Mouse (Mus musculus): ENCODE results near the gene Frmd3. TPM values are rescaled to one million over a fixed set of nuclear protein-coding genes. Genes with fewer than 3 reads are reported as not detected.

Frmd3 gene
- total RNA-seq, 2 experiments from 2014 or later, result 0.11 to 0.18 TPM

DNA sequence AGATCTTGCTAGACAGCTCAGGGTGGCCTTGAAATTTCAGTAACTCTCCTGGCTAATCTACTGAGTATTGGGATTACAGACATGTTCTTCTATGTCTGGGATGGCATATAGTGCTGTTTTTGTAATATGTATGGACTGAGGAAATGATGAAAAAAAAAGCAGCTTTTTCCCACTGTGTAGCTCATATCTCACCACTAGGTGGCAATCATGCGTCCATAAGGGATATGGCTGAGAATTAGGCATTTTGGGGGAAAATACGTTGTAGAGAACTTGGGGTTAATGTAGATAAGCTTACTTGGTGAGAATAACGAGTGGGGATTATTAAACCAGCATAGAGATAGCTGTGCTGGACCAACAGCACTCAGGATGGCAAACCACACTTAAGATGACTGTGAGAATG lies 209.1 kb downstream of the Frmd3 start:
- Histone ChIP-seq H3K4me3 (no peak overlapping the region), H3K27ac (no peak overlapping the region)
- intact Hi-C loops (cut with DNase I), result no loop called here
- no peak for DNase-seq
- peak; percentile 68 for TF ChIP-seq CTCF (IDR thresholded peaks at IDR 0.05)

- peak; percentile 34; the same call in 1 of the 2 replicates for TF ChIP-seq CTCF (IDR thresholded peaks at IDR 0.05)
- intact Hi-C loops (cut with DNase I), result no loop called here
- no peak overlapping the region for H3K27ac ChIP-seq
- DNase-seq, result no peak
- no peak overlapping the region for H3K4me3 ChIP-seq
These were observed 211.0 kb downstream of the Frmd3 start for GRCm38 (mm10) chr4:74224210-74224609.

DNA sequence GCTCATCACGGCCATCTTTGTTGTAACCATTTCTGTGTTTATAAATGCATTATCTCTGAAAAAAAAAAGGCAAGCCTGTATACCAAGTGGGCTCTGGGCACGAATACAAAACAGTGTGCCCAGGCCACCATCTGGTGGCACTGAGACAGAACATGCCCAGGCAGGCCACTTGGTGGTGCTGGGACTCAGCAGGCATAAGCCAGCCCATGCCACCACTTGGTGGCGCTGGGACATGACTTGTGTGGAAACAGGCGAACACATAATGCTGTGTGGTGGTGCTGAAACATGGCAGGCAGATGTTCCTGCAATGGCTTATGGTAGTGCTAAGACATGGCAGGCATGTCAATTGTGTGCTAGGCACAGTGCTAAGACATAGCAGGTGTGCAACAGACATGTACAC lies 217.8 kb downstream of the Frmd3 start:
- TF ChIP-seq CTCF (IDR thresholded peaks at IDR 0.05), result 0 out of 2 replicates have a peak, but pooled peaks have one; percentile 3
- no peak overlapping the region for H3K4me3 ChIP-seq
- no peak overlapping the region for H3K27ac ChIP-seq
- intact Hi-C loops (cut with DNase I), result no loop called here
- DNase-seq, result no peak

GRCm38 (mm10) chr4:74231405-74231804 lies 218.2 kb downstream of the Frmd3 start:
- peak; percentile 33 for DNase-seq
- intact Hi-C loops (cut with DNase I), result no loop called here
- peak; percentile 67 for TF ChIP-seq CTCF (IDR thresholded peaks at IDR 0.05)
- no peak overlapping the region for H3K4me3 ChIP-seq
- no peak overlapping the region for H3K27ac ChIP-seq

DNA sequence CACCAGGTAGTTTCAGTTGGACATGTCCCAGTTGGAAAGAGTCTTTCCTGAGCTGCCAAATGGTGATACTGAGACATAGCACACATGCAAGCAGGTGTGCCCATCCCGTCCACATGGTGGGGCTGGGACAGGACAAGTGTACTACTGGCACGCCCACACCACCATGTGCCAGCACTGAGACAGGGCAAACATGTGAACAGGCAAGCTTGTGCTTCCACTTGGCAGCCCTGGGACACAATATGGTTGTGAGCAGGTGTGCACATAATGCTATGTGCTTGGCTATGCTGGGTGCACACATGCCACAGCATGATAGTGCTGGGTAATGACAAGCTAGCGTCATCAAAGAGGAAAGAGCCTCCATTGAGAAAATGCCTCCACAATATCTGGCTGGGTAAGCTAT lies 220.3 kb downstream of the Frmd3 start:
- Histone ChIP-seq H3K27ac (no peak overlapping the region), H3K4me3 (no peak overlapping the region)
- no peak for DNase-seq
- no peak for TF ChIP-seq CTCF (IDR thresholded peaks at IDR 0.05)
- intact Hi-C loops (cut with DNase I), result no loop called here

DNA sequence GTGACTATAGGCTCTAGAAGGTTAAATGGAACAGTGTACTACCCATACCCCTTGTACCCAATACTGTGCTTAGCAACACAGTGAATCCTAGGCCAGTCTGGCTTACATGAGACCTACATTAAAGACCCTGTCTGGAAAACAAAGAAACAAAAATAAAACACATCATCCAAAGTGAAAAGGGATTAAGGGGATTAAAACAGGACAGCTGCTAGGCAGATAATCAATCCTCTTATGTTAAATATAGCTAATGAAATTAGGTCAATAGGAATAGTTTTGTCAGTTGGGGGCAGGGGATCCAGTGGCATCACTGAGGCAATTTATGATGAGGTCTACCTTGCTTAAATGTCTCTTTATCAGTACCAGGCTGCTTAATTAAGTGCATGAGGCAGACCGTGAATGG lies 228.9 kb downstream of the Frmd3 start, which contains the start of gene Kdm4c:
TSS of gene Kdm4c (plus strand) at position 322 of the 400 bp plus-strand sequence.
- no peak for TF ChIP-seq CTCF (IDR thresholded peaks at IDR 0.05)
- no peak within 1 kb of the TSS for H3K4me3 ChIP-seq
- intact Hi-C loops (cut with DNase I), result no loop called here
- DNase-seq, result no peak
- H3K27ac ChIP-seq, result no peak within 1 kb of the TSS

Other genes with a start within 250 kb of the Frmd3 start
- gene Rasef, start 222.4 kb upstream of the Frmd3 start, total RNA-seq (2021), result not detected
- gene Gm11758, start 137.2 kb upstream of the Frmd3 start, total RNA-seq (2021), result not detected
- under 1 TPM in 1 of 2 experiments, not detected in 1; 0.20 TPM for gene Gm11757, start 122.3 kb upstream of the Frmd3 start, total RNA-seq (2021)
- gene Gm13871, start 107.5 kb upstream of the Frmd3 start, total RNA-seq (2021), result under 1 TPM in 1 of 2 experiments, not detected in 1; 0.20 TPM
- gene Gm11756, start 92.7 kb upstream of the Frmd3 start, total RNA-seq (2021), result 1 to 10 TPM in 1 of 2 experiments, not detected in 1; 1.3 TPM
- 100 to 1,000 TPM; 117 to 174 TPM for gene 2310002L09Rik, start 62.6 kb upstream of the Frmd3 start, total RNA-seq (2021)
- 10 to 100 TPM in 1 of 2 experiments, 1 to 10 TPM in 1; 9.9 to 10.1 TPM for gene Kdm4c, start 229.1 kb downstream of the Frmd3 start, total RNA-seq (2021)

Measured in gastrocnemius, adult 2 months (tissue).